Mouse (Mus musculus) forebrain, postnatal 0 days (tissue): ENCODE results near the gene Tns4. TPM values are rescaled to one million over a fixed set of nuclear protein-coding genes. Genes with fewer than 3 reads are reported as not detected.

Experiments
- ATAC-seq: fragments of 200-750 bp; cut with Nextera tagmentation; 2 replicates; pipeline ENCODE4 v1.8.0; 2017; ENCODE audit warnings: mild to moderate bottlenecking, moderate library complexity
- DNase-seq: peaks from one replicate; pipeline ENCODE4 v3.0.0-alpha.2; 2015
- H3K27ac ChIP-seq: fragments of 300-500 bp; sonication (generic); 2 replicates; pipeline ENCODE4 v1.5.1; 2014; ENCODE audit warnings: low read depth, mild to moderate bottlenecking, antibody characterized with exemption, low read length, moderate library complexity, mixed read lengths
- H3K27me3 ChIP-seq: fragments of 300-500 bp; sonication (generic); 2 replicates; pipeline ENCODE4 v1.6.1; 2014; ENCODE audit warnings: mild to moderate bottlenecking, low read length, mixed read lengths; ENCODE audit not compliant: insufficient read depth
- H3K36me3 ChIP-seq: fragments of 300-500 bp; sonication (generic); 2 replicates; pipeline ENCODE4 v1.6.1; 2014; ENCODE audit warnings: mild to moderate bottlenecking, moderate library complexity; ENCODE audit not compliant: insufficient read depth
- H3K4me1 ChIP-seq: fragments of 300-500 bp; sonication (generic); 2 replicates; pipeline ENCODE4 v1.6.1; 2014; ENCODE audit warnings: antibody characterized with exemption; ENCODE audit not compliant: insufficient read depth
- H3K4me2 ChIP-seq: fragments of 300-500 bp; sonication (generic); 2 replicates; pipeline ENCODE4 v1.6.1; 2014; ENCODE audit warnings: low read depth, mild to moderate bottlenecking, moderate library complexity
- H3K4me3 ChIP-seq: fragments of 300-500 bp; sonication (generic); 2 replicates; pipeline ENCODE4 v1.5.1; 2014; ENCODE audit warnings: low read depth, low read length, mixed read lengths
- H3K9ac ChIP-seq: fragments of 300-500 bp; sonication (generic); 2 replicates; pipeline ENCODE4 v1.6.1; 2014; ENCODE audit warnings: mild to moderate bottlenecking
- H3K9me3 ChIP-seq: fragments of 300-500 bp; sonication (generic); 2 replicates; pipeline ENCODE4 v1.6.1; 2016; ENCODE audit warnings: low read length
- CTCF ChIP-seq: sonication (generic); IDR thresholded peaks from 2 replicates; pipeline ENCODE4 v1.5.1; 2016; ENCODE audit warnings: antibody characterized with exemption, control low read depth, low read depth
- WGBS: fragments of 180-500 bp; shearing (Covaris S2); extraction: QIAGEN DNeasy Blood & Tissue Kit; methylation state at CpG from one replicate; pipeline ENCODE4 v1.1.7; 2014; 5-methylcytosine and 5-hydroxymethylcytosine counted together
- polyA plus RNA-seq: library from polyadenylated mRNA; unstranded; fragments of >200 nt; fragmentation: Nextera tagmentation; extraction: Ambion mirVana; gene quantifications from 2 replicates; pipeline ENCODE4 v1.2.1, GENCODE M21; 2015
- total RNA-seq: library from RNA; depleted of rRNA; stranded (reverse); fragments of >200 nt; gene quantifications from 2 replicates; pipeline ENCODE4 v1.2.3, GENCODE M21; 2014; rRNA removed

The Tns4 gene
- total and polyA plus RNA-seq, 2 experiments from 2014 or later, result 0.48 TPM; not detected in 1

DNA sequence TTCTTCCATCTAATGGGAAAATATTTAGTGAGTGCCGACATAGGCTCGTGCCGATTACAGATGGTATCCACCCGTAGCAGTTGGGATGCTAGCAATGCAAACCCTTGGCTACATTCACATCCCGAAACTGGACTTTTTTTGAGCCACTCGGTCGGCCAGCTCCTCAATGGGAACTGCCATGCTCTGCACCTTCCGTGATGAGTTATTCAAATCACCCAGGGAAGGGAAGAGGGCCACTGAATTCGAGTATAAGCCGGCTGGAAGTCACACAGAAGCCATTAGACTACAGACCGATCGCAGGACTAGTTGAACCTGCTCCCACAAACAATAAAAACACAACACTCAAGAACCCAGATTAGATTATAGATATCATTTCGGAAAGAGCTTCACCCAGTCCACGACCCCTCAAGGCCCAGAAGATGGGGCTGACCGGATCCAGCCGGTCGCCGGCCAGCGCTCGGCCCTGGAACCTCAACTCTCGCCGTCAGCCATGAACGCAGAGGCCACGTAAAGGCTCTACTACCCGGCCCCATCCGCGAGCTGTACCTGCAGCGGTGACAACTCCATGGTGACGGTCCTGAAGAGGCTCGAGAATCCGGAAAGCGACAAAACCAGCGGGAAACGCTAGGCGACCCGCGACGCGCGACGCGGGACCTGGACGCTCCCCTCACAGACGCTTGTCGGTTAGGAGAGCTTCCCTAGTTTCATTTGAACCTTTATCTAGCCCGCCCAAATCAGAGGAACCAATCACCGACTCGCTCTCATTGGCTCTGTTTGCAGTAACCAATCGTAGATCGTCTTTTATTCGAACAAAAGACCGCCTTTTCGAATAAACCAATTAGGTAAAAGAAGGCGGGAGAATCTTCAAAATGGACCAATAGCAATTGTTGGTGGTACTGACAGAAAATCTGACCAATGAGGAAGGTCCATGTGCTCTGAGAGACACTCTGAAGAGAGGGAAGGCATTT is 65.3 kb downstream of the Tns4 start, which contains the start of gene Top2a:
Top2a (minus strand) TSS at position 690 of the 968 bp plus-strand sequence.
- no peaks in the 10 kb centered on the region for H3K9me3 ChIP-seq
- no peaks in the 10 kb centered on the region for H3K4me1 ChIP-seq
- ATAC-seq, result peak; percentile 99
- H3K36me3 ChIP-seq, result no peaks in the 10 kb centered on the region
- no peak for TF ChIP-seq CTCF
- peak within 1 kb of the TSS; percentile 44 for H3K9ac ChIP-seq
- peak within 1 kb of the TSS; percentile 46 for H3K4me3 ChIP-seq
- under 1% methylated on average over 54 of the region's 54 CpGs for WGBS
- H3K27me3 ChIP-seq, result no peaks in the 10 kb centered on the region
- DNase-seq, result peak; percentile 100
- H3K4me2 ChIP-seq, result peak within 1 kb of the TSS; percentile 69
- H3K27ac ChIP-seq, result peak within 1 kb of the TSS; percentile 30; the same call in 1 of the 2 replicates

DNA sequence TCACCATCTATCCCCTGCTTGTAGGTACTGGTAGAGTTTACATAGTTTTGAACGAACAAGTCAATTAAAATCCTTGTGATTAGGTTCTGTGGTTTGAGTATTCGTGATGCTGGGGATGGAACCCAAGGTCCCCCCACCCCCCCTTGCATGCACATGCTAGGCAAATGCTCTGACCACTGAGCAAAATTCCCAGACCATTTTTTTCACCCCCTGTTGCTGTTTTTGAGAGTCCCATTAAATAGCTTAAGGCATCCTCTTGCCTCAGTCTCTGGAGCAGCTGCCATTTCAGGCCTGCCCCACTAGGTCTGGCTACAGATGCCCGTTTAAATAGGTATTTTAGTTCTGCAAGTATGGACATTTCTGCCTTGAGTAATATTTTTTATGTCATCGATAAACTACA is 66.0 kb downstream of the Tns4 start:
- WGBS, result 3% methylated on average over 4 of the region's 4 CpGs
- ATAC-seq, result no peak
- peak overlapping the region; percentile 69 for H3K4me2 ChIP-seq
- H3K27me3 ChIP-seq, result no peaks in the 10 kb centered on the region
- H3K9me3 ChIP-seq, result no peaks in the 10 kb centered on the region
- 0 out of 2 replicates have a peak overlapping the region, but pooled peaks have one; percentile 38 for H3K9ac ChIP-seq
- H3K27ac ChIP-seq, result no peak overlapping the region
- peak overlapping the region; percentile 46; the same call in 1 of the 2 replicates for H3K4me3 ChIP-seq
- H3K4me1 ChIP-seq, result no peaks in the 10 kb centered on the region
- no peak for TF ChIP-seq CTCF
- DNase-seq, result no peak
- H3K36me3 ChIP-seq, result no peaks in the 10 kb centered on the region

DNA sequence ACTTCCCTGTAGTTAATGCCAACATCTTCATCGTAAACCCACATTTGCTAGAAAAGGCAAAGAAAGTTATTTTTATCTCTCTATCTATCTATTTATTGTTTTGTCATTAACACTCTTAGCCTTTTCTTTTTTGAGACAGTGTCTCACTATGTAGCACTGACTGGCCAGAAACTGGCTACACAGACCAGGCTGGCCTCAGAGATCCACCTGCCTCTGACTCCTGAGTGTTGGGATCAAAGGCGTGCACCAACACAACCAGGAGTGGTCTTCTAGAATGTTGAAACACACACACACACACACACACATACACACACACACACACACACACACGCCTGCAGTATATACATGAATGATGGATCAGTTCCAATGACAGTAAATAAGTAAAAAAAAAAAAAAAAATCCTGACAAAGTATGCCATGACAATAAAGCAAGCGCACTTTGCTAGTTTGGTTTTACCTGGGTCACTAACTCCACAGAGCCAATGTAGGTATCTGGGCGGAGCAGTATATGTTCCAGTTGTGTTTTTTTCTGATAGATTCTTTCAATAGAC is 66.6 kb downstream of the Tns4 start:
- no peak overlapping the region for H3K4me2 ChIP-seq
- DNase-seq, result no peak
- H3K36me3 ChIP-seq, result no peaks in the 10 kb centered on the region
- H3K4me3 ChIP-seq, result no peak overlapping the region
- no peak for ATAC-seq
- no peaks in the 10 kb centered on the region for H3K4me1 ChIP-seq
- TF ChIP-seq CTCF, result no peak
- 74% methylated on average over 5 of the region's 5 CpGs for WGBS
- H3K27me3 ChIP-seq, result no peaks in the 10 kb centered on the region
- no peak overlapping the region for H3K27ac ChIP-seq
- H3K9ac ChIP-seq, result no peak overlapping the region
- no peaks in the 10 kb centered on the region for H3K9me3 ChIP-seq

DNA sequence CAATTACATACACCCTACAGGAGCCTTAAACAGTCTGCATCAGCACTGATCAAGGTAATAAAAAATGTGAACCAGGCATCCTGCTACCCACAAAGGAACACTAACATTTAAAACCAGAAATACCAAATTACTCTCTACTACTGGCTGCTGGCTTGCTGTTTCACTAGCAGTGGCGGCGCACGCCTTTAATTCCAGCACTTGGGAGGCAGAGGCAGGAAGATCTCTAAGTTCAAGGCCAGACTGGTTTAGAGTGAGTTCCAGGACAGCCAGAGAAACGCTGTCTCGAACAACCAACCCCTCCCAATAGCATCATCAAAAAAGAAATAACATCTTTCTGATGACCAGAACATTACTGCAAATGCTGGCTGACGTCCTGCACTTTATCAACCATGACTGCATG is 69.3 kb downstream of the Tns4 start:
- 95% methylated on average over 6 of the region's 6 CpGs for WGBS
- Histone ChIP-seq H3K27me3 (no peaks in the 10 kb centered on the region), H3K4me1 (no peaks in the 10 kb centered on the region), H3K36me3 (no peaks in the 10 kb centered on the region), H3K9ac (no peak overlapping the region), H3K4me2 (no peak overlapping the region), H3K9me3 (no peaks in the 10 kb centered on the region), H3K4me3 (no peak overlapping the region), H3K27ac (no peak overlapping the region)
- ATAC-seq (no peak), DNase-seq (no peak)
- no peak for TF ChIP-seq CTCF

Other genes starting within 250 kb of the Tns4 start
- gene Wipf2, start 225.7 kb downstream of the Tns4 start, total RNA-seq, result 7.1 and 8.2 TPM in 2 replicates
- 1.6 and 3.0 TPM in 2 replicates for gene Wipf2, start 225.7 kb downstream of the Tns4 start, polyA plus RNA-seq
- 2.2 and 2.3 TPM in 2 replicates for gene Cdc6, start 181.5 kb downstream of the Tns4 start, total RNA-seq
- 1.3 and 1.7 TPM in 2 replicates for gene Cdc6, start 181.5 kb downstream of the Tns4 start, polyA plus RNA-seq
- 11.6 and 15.2 TPM in 2 replicates for gene Rara, start 161.5 kb downstream of the Tns4 start, total RNA-seq
- gene Rara, start 161.5 kb downstream of the Tns4 start, polyA plus RNA-seq, result 9.5 and 10.7 TPM in 2 replicates
- gene Gjd3, start 106.3 kb downstream of the Tns4 start, total RNA-seq, result 1.2 and 1.4 TPM in 2 replicates
- 2.0 and 2.7 TPM in 2 replicates for gene Gjd3, start 106.3 kb downstream of the Tns4 start, polyA plus RNA-seq
- gene Top2a, start 65.1 kb downstream of the Tns4 start, total RNA-seq, result 30.2 and 40.7 TPM in 2 replicates
- 18.1 and 19.7 TPM in 2 replicates for gene Top2a, start 65.1 kb downstream of the Tns4 start, polyA plus RNA-seq
- gene Igfbp4, start 48.1 kb downstream of the Tns4 start, total RNA-seq, result 99.0 and 102 TPM in 2 replicates
- 128 and 142 TPM in 2 replicates for gene Igfbp4, start 48.1 kb downstream of the Tns4 start, polyA plus RNA-seq
- 0.38 TPM in 1 of 2 replicates, not detected in the other for gene Ccr7, start 65.8 kb upstream of the Tns4 start, total RNA-seq
- 0.06 and 0.17 TPM in 2 replicates for gene Ccr7, start 65.8 kb upstream of the Tns4 start, polyA plus RNA-seq
- 116 and 156 TPM in 2 replicates for gene Smarce1, start 141.7 kb upstream of the Tns4 start, total RNA-seq
- 227 and 228 TPM in 2 replicates for gene Smarce1, start 141.7 kb upstream of the Tns4 start, polyA plus RNA-seq
- 6.5 and 7.4 TPM in 2 replicates for gene Krt222, start 154.8 kb upstream of the Tns4 start, total RNA-seq
- 4.8 and 8.7 TPM in 2 replicates for gene Krt222, start 154.8 kb upstream of the Tns4 start, polyA plus RNA-seq
- 0.15 TPM in 1 of 2 replicates, not detected in the other for gene Krt24, start 196.0 kb upstream of the Tns4 start, total RNA-seq
- 0.08 TPM in 2 replicates for gene Krt24, start 196.0 kb upstream of the Tns4 start, polyA plus RNA-seq
- not detected in 2 replicates for gene Krt25, start 233.6 kb upstream of the Tns4 start, total RNA-seq
- 0.11 and 0.24 TPM in 2 replicates for gene Krt25, start 233.6 kb upstream of the Tns4 start, polyA plus RNA-seq
- 0.14 TPM in 1 of 2 replicates, not detected in the other for gene Krt26, start 248.7 kb upstream of the Tns4 start, total RNA-seq
- gene Krt26, start 248.7 kb upstream of the Tns4 start, polyA plus RNA-seq, result 0.12 and 0.15 TPM in 2 replicates